Mouse (Mus musculus) retina, postnatal 1 day (tissue): ENCODE measurements around the gene Calm2.

ENCODE experiments used
- DNase-seq: peaks from one replicate; pipeline ENCODE4 v3.0.0-alpha.2; 2012

Calm2 gene

DNA sequence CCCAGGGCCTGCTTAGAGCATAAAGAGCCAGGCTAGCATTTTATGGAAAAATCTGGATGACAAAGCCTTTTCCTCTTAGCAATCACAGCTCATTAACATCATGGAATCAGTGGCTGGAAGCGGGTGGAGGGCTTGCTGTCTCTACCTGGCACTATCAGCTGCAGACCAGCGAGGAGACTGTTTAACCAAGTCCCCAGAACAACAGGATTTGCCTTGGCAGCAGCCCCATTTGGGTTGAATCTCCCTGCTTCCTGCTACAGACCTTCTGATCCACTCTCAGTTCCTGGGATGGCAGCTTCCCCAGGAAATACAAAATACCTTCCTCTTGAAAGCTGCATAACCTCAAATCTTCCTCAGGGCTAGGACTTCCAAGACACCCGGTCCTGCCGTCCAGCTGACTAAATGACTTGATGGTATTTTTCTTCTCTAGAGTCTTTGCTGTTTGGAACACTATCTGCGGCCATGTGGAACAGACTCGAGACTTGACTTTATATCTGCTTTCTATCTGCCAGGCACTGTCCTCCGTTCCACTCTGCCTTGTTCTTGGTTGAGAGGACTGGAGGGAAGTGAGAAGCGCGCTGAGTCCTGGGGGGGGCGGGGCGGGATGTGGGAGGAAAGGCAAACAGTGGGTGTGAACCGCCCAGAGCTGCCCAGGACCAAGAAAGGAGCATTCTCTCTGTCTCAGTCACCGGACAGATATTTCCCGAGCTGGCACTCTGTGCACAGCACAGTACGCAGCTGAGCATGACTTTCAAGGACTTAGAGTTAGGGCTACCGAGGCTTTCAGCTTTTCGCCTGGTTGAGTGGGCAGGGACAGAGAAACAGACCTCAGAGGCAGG is 12.4 kb upstream of the Calm2 start:
- DNase-seq: peak; percentile 80

DNA sequence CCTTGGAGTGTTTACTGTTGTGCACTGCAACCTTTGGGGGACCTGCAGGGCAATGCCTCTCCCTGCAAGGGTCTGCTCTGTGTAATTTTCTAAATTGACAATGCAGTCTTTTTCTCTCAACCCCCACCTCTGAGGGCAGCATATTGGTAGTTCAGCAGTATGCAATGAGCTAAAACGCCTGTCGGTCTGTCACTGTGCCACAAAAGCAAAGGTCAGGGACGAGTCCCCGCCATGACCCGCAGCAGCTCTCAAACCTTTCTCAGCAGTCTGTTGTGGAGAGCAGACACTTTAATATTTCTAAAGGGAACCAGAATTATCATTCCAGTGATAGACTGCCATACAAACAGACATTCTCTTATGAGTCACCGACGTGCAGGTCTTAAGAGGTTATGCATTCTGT is 11.2 kb upstream of the Calm2 start:
- no peak for DNase-seq

DNA sequence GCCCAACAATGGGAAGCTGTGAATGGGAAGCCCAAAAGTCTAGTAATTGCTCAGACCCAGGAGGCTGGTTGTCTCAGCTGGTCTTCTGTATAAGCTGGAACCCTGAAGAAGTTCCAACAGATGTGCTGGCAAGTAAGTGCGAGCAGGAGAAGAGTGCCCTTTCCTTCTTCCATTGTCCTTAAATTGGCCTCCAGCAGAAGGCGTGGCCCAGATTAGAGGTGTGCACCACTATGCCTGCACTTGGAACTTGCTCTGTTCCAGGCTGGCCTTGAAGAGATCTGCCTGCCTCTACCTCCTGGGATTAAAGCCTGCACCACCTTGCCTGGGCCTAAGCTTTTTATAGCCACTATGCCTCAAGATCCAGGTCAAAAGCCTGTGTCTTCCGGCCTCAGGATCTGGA is 7.4 kb upstream of the Calm2 start:
- no peak for DNase-seq

DNA sequence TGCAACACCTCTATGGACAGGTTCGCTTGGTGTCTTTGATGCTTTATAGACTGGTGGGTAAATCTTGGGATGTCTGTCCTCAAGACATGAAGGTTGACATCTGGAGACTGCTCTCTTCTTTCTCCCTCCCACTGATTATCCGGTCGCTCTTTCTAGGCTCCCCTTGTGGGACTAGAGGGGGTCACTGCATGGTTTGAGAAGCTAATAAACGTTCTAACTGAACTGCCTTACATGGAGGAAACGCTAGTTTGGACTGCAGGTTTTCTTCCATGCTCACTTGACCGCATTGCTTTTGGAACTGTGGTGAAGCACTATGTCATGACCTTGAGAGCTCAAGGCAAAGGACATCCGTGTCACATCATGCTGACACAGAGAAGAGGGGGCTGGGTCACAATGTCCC is 6.6 kb upstream of the Calm2 start:
- no peak for DNase-seq

DNA sequence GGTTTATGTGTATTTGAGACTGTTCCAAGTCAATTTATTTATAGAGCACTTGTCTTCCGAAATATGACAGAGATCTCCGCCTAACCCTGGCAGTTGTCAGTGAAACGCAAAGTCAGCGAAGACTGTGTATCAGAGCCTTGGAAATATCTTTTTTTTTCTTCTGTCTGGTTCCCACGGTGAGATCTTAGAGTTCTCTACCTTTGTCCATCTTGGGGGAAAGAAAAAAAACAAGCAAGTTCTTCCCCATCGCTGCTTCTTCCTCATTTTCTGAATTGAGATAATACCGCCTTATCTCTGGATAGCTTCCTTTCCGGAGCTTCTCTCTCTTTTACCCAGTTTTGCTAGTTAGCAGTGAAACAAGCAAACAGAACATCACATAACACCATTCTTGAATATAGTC is 2.1 kb upstream of the Calm2 start:
- DNase-seq: no peak

DNA sequence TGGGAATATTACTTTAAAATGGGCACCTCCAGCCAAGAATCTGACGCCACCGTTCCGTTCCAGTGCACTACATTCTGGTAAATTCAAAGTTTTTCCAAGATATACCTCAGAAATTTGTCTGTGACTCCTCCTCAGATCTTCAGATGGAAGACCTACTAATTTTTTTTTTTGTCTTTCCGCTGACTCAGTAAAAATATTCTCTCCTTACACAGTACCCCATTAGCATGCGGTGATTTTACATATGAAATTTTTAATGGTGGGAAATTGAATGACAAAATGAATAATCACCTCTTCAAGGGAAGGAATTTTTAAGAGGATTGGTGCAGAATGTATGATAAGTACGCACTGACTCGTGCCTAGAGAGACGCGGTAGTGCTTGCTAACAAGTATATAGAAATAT is 1.6 kb upstream of the Calm2 start:
- no peak for DNase-seq

DNA sequence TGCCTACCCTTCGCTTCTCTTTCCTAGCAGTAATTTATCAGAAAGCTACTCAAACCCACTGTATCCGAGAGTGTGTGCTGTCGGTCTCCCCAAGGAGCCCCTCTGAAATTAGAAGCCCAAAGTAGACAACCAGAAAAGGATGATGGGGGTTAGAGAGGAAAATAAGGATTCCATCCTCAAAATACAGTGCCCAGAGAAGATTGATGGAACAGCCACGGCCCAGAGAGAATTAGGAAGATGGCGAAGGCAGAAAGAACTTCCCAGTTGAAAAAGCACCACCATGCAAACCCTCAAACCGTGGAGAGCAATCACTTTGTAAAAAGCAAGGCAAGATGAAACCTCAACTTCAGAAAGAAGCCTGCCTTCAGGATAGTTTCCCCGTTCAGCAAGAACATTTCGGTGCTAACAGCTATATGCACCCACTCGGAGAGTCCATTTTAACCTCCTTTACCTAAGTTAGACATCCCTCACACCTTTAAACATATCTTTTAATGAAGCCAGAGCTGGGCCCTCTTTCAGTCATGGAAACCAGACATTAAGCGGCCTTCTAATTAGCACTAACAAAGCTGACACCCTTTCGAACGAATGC is 971 bp upstream of the Calm2 start:
- DNase-seq: no peak

DNA sequence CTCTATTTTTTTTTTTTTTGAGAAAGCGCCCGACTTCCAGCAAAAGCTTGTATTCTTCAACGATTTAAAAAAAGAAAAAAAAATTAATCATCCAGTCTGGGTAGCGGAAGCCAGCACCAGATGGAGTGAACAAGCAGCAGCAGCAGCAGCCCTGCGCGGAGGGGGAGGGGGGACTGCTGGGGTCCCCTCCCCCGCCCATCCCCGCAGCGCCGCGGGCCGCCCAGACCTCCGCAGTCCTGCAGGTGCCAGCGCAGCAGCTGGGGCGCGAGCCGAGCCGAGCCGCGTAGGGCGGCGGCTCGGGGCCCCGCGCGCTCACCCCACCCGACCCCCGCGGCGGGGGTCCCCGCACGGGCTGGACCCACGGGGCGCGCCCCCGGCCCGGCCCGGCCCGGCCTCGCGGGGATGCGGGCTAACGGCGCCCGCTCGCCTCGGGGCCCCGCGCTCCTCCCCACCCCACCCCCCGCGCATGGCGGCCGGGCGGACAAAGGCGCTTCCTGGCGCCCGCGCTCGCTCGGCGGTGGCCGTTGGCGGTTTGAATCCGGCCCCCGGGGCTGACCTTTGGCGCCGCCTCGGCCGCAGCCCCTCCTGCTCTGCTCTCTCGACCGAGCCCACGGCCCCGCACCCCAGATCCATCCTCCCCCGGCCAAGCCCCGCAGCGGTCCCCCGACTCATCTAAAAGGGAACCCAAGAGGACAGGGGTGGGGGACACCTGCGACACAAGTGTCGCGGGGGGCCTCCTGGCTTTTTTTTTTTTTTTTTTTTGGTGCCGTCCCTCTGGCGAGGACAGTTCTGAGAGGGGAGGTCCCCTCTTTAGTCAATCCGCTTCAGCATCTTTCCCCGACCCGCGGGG is 593 bp downstream of the Calm2 start:
- peak; percentile 85 for DNase-seq

DNA sequence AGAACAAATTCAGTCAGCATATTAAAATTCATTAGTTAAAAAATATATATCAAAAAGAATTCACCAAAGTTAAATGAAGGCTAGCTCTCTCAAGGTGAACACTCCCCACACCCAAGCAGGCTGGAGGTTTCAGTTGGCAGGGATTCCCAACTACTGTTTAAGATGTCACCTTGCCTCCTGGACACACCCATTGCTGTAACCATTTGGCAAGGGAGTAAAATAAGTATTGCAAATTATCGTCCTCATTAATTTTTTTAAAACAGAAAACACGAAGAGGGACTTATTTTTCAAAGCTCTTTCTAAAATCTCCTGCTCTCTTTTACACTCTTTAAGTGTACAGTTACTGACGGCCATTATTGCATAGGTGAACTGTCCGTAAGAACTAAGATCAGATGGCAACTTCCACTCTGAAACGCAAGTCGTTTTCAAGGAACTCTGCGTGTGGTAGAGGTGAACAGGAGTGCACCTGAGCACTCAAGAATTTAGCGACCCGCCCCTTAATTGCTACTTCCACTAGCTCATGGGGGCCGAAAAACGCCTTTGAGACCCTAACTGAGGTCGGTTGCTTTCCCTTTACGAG is 1.3 kb downstream of the Calm2 start:
- DNase-seq: no peak

DNA sequence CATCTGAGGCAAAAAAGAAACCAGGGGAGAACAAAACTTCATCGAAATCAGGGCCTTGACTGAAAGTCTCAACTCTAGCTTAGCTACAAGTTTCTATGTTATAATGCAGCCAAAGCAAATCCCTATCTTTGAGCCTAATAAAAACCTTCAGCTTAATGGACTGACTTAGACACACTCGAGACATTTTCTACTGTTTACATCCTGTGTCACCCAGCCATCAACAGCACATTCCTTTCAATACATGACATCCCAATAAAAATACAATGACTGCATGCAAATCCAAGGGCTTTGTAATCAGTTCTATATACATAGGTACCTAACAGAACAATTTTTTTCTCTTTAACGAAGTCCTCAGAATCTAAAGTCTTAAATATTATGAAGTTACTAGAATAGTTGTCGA is 2.0 kb downstream of the Calm2 start:
- no peak for DNase-seq

DNA sequence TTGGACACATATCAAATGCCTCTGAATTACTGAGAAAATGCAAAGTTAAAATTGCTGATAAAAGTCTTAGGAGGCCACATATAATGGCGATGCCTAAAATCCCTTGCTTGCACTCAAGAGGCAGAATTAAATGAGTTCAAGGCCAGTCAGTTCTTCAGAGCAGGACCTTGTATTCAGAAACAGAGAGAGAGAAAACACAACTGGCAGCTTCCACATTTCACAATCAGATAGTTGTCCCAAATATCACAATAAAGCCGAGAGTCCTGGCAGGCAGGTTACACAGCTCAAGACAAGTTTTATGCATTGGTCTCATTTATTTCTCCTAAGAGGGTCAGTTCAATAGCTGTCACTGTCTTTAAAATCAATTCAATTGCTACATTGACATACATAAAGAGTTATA is 5.2 kb downstream of the Calm2 start:
- no peak for DNase-seq

DNA sequence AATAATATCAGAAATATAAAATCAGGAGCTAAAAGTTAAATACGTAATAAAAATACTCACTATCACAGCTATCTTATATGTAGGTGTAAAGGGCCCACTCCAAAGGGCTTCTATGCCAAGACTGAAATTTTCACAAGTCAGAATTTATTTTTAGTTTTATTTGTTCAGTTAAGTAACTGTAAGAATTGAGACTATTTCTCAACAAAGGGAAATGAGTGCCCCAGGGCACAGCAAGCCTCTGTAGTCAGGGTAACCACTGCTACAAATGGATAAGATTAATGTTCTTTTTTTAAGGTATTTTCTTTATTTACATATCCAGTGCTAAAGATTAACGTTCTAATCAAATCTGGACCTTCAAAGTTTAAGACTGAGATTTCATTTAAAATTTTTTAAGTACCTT is 7.3 kb downstream of the Calm2 start:
- DNase-seq: no peak

DNA sequence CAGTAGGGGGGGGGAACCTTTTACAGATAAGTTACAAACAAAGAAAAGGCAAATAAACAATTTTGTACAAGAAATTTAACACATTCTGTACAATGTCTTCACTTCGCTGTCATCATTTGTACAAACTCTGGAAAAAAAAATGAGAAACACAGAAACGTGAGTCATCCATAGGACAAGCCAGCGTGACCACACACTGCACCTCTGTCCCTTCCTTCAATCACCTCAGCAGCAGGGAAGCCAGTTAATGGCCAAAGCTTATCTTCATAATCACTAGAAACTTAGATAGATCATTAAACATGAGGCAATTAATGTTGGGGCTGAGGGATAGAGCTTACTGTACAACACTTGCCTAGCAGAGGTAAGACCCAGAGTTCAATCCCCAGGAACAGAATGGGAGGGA is 12.8 kb downstream of the Calm2 start:
- no peak for DNase-seq

DNA sequence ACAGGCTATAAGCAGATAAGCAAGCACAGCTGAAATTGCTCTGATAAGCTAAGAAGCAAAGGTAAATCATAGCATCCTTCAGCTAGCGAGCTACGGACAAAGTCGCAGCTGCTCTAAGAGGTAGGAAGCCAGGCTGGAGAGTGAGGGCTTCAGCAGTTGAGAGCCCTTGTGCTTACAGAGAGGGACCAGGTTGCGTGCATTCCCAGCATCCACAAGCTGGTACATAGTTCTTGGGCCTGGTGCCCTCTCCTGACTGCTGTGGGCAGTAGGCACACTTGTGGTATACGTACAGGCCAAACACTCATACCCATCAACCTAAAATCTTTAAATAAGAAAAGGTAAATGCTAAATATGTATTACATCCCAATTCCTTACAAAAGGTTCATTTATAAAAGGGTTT is 14.0 kb downstream of the Calm2 start:
- DNase-seq: no peak

DNA sequence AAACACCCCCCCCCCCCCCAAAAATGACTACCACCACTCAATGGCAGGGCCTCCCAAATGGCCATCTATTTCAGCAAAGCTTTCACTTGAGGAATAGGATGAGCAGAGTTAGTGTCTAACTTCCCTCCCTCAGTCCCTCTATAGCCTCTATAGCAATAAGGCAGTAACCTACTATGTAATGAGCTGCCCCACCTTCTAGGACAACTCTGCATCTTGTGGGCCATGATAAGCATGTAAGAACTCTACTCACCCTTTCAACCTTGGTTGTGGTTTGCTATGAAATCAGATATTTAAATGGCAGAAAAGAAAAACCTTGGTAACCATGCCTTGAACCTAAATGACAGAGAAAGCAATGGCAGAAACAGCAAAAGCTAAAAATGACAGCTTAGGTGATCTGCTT is 14.4 kb downstream of the Calm2 start:
- no peak for DNase-seq

DNA sequence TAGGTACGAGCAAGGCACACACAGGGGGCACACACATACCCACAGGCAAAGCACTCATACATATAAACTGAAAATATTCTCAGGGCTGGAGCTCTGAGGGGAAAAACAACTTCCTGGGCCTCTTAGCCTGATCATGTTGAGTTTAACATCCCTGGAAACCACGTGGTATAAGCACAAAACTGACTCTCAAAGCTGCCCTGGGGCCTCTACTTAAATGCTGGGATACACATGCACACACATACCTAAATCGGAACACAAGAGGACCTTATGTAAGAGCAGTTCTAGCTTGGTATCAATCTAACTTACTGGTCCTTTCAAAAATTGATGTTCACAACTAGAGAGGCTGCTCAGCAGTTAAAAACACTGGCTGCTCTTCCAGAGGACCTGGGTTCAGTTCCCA is 17.3 kb downstream of the Calm2 start:
- no peak for DNase-seq

DNA sequence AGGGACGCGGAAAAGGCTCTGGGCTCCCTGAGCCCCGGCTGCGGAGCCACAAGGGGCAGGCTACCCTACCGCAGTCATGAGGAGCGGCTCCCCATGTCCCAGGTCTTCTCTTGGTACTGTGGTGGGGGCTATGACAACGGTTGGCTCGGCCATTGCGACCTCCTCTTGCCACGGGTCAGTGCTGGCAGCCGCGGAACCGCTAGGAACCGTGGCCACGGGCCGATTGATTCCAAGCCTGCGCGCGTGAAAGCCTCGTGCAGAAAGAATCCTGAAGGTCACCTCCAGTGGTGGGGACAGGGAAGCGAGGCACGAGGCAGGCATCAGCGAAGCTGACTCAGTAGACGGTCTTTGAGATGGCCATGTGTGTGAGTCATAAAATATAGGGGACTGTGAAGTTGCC is 19.2 kb downstream of the Calm2 start, which contains the start of gene Stpg4:
TSS of gene Stpg4 (minus strand) at position 231 of the 400 bp plus-strand sequence.
- DNase-seq: peak; percentile 31

DNA sequence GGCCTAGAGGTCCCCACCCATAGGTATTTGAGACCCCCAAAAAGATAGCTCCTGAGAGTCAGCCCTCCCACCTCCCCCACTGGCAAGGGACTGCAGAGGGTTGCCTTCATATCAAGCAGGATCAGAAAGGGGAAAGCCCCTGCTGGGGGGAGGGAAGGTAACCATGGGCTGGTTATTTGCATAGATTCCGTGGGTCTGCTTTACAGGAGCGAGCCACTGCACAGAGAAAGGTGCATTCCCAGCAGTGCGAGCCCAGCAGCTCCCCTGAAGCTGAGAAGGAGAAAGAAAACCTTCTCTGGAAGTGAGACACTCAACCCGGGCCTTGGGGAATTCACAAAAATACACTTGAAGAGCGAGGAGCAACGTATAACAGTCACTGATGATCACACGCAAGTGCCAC is 28.7 kb downstream of the Calm2 start:
- DNase-seq: no peak

DNA sequence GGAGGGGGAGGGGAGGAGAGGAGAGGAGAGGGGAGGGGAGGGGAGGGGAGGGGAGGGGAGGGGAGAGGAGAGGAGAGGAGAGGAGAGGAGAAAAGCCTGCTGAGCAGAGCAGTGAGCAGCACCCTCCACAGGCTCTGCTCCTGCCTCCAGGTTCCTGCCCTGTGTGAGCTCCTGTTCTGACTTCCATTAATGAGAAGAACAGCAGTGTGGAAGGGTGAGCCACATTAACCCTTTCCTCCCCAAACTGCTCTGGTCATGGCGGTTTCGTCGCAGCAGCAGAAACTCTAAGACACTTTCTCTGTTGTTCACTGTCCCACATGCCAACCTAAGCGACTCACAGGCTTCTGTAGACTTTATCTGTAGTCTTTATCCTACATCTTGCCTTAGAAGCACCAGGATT is 40.1 kb downstream of the Calm2 start:
- DNase-seq: no peak

DNA sequence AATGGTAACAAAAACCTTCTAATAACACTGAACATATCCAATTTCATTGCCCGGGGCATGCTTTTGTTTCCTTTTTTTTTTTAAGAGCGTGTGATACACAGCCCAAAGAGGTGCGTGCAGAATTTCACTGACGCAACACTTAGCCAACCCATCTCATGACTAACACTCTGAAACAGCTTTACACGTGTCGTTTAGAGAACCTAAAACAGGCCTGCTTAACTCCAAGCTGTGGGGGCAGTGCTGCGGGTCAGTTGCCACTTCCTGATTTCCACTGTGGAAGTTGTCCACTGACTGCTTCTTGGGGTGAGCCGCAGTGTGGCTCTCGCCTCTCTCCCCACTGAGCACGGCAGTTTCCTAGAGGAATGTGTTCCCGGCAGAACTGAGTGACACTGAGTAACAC is 41.2 kb downstream of the Calm2 start:
- no peak for DNase-seq

DNA sequence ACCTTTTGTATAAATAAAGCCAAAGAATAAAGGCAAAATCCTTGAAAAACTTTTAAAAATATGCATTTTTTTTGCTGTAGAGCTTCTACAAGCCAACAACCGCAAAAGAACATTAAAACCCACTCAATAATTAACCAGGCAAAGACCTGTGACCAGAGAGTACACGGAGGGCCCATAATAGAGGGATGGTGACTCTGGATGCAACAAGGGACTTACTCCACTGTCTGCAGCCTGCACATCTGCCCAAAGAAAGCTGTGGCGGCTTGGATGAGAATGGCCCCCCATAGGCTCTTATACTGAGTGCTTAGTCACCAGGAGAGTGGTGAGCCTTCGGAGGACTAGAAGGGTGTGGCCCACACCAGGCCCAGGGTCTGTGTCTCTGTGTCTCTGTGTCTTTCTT is 43.3 kb downstream of the Calm2 start:
- DNase-seq: no peak

DNA sequence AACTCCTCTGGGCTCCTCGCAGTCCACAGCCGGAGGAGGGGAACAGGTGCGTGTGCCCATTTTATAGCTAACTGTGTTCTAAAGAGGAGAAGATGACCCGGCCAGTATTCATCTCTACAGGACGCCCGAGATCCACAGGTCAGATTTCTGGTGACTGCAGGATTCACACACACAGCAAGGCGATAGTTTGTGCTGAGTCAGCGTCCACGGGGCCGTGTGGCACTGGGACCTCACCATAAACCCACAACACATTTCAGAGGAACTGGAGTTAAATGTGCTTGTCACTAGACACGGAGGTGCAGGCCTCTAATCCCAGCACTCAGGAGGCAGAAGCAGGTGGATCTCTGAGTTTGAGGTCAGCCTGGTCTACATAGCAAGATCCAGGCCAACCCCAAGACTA is 44.3 kb downstream of the Calm2 start:
- DNase-seq: no peak

DNA sequence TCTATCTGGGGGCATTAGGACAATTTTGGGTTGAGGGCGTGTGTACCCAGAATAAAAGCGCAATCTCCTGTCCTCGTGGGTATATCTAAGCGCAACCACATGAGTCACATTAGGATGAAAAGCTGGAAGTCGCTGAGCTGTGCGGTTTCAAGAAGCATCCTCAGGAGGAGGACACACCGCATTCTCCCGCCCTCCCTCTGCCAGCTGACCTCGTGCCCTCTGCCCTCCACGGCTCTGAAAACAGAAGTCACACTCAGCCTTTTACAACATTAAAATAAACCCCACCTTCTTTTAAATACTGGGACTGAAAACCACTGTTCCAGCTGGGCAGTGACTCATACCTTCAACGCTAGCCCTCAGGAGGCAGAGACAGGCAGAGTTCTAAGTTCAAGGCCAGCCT is 49.6 kb downstream of the Calm2 start:
- no peak for DNase-seq

DNA sequence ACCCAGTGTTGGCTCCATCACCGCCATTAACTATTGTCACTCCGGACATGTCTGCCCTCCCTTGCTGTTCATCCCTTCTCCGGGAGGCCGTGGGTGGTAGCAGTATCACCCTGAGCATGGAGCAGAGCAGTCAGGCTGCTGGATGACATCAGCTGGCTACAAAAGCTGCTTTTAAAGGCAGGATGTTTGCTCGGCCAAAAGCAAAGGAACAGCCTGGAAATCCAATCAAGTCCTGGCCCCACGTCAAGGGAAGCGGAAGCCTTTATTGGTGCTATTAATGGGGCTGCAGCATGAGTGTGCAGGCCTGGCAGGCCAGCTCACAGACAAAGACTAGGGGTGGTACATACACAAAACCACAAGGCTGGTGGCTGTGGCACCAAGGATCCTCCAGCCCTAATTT is 55.5 kb downstream of the Calm2 start:
- no peak for DNase-seq
